Mouse (Mus musculus) adrenal gland, adult 8-10 months (tissue): ENCODE measurements around the gene 6430628N08Rik. TPM values are rescaled to one million over a fixed set of nuclear protein-coding genes. Genes with fewer than 3 reads are reported as not detected.

ENCODE experiments used
- DNase-seq: peaks from one replicate; pipeline ENCODE4 v3.0.0; 2022
- total RNA-seq, 4 experiments: library from RNA; stranded (reverse); gene quantifications; 2 replicates each; pipeline ENCODE4 v1.2.4; 2022

The 6430628N08Rik gene
- total RNA-seq, 4 experiments from 2014 or later, result not detected

- DNase-seq, result no peak
Measured at GRCm38 (mm10) chr4:115939295-115940102, 49.0 kb downstream of the 6430628N08Rik start, which contains the start of gene Dmbx1. TSS of gene Dmbx1 (minus strand) at chr4:115939926.

GRCm38 (mm10) chr4:115940681-115941080 lies 50.2 kb downstream of the 6430628N08Rik start:
- DNase-seq, result no peak

GRCm38 (mm10) chr4:115941242-115941820 lies 50.9 kb downstream of the 6430628N08Rik start:
- no peak for DNase-seq

- no peak for DNase-seq
Measured at GRCm38 (mm10) chr4:115943669-115944314, 53.3 kb downstream of the 6430628N08Rik start.

Other genes starting within 250 kb of the 6430628N08Rik start
- gene Cyp4b1, start 242.9 kb upstream of the 6430628N08Rik start, total RNA-seq, result 10 to 100 TPM; 44.9 to 58.9 (median 54.5) TPM
- 100 to 1,000 TPM in 2 of 4 experiments, 10 to 100 TPM in 2; 80.9 to 113 (median 100) TPM for gene Efcab14, start 152.9 kb upstream of the 6430628N08Rik start, total RNA-seq
- gene Tex38, start 109.6 kb upstream of the 6430628N08Rik start, total RNA-seq, result 1 to 10 TPM; 2.0 to 4.9 (median 2.4) TPM
- 10 to 100 TPM; 58.4 to 89.8 (median 74.5) TPM for gene Atpaf1, start 105.9 kb upstream of the 6430628N08Rik start, total RNA-seq
- gene Mob3c, start 62.6 kb upstream of the 6430628N08Rik start, total RNA-seq, result 10 to 100 TPM; 15.6 to 22.2 (median 16.3) TPM
- 10 to 100 TPM; 46.8 to 72.1 (median 57.8) TPM for gene Mknk1, start 51.5 kb upstream of the 6430628N08Rik start, total RNA-seq
- not detected for gene Kncn, start 6.3 kb upstream of the 6430628N08Rik start, total RNA-seq
- gene Dmbx1, start 49.3 kb downstream of the 6430628N08Rik start, total RNA-seq, result not detected
- gene Faah, start 127.3 kb downstream of the 6430628N08Rik start, total RNA-seq, result 10 to 100 TPM in 1 of 4 experiments, 1 to 10 TPM in 3; 4.1 to 10.5 (median 6.0) TPM
- gene Nsun4, start 163.2 kb downstream of the 6430628N08Rik start, total RNA-seq, result 10 to 100 TPM; 30.5 to 41.1 (median 34.8) TPM
- 100 to 1,000 TPM; 390 to 507 (median 480) TPM for gene Uqcrh, start 184.4 kb downstream of the 6430628N08Rik start, total RNA-seq
- gene Lrrc41, start 184.6 kb downstream of the 6430628N08Rik start, total RNA-seq, result 10 to 100 TPM; 58.2 to 84.0 (median 64.9) TPM
- gene Rad54l, start 233.0 kb downstream of the 6430628N08Rik start, total RNA-seq, result 1 to 10 TPM; 1.0 to 1.4 (median 1.2) TPM
- gene Pomgnt1, start 233.2 kb downstream of the 6430628N08Rik start, total RNA-seq, result 10 to 100 TPM; 58.5 to 69.6 (median 62.9) TPM